Mouse (Mus musculus) embryonic facial prominence, embryonic 11.5 days (tissue): ENCODE measurements around the gene Ccnd3. TPM values are rescaled to one million over a fixed set of nuclear protein-coding genes. Genes with fewer than 3 reads are reported as not detected.

Experiments
- ATAC-seq: fragments of 200-750 bp; cut with Nextera tagmentation; replicated peaks from 2 replicates; pipeline ENCODE4 v1.8.0; 2017; ENCODE audit warnings: low read depth; ENCODE audit not compliant: insufficient number of reproducible peaks, low FRiP score, low TSS enrichment
- DNase-seq: peaks from one replicate; pipeline ENCODE4 v3.0.0-alpha.2; 2015; ENCODE audit warnings: low spot score
- H3K27ac ChIP-seq: fragments of 300-500 bp; sonication (generic); replicated peaks from 2 replicates; pipeline ENCODE4 v1.5.1; 2014; ENCODE audit warnings: mild to moderate bottlenecking, low read depth, low read length, control low read depth
- H3K27me3 ChIP-seq: fragments of 300-500 bp; sonication (generic); 2 replicates; pipeline ENCODE4 v1.6.1; 2014; ENCODE audit warnings: mild to moderate bottlenecking, low read length, moderate library complexity, mixed read lengths; ENCODE audit not compliant: control insufficient read depth, insufficient read depth
- H3K36me3 ChIP-seq: fragments of 300-500 bp; sonication (generic); replicated peaks from 2 replicates; pipeline ENCODE4 v1.6.1; 2014; ENCODE audit warnings: low read depth, mild to moderate bottlenecking, low read length, moderate library complexity, mixed read lengths; ENCODE audit not compliant: control insufficient read depth, insufficient read depth
- H3K4me1 ChIP-seq: fragments of 300-500 bp; sonication (generic); 2 replicates; pipeline ENCODE4 v1.6.1; 2014; ENCODE audit warnings: low read length, mixed read lengths; ENCODE audit not compliant: control insufficient read depth, insufficient read depth
- H3K4me2 ChIP-seq: fragments of 300-500 bp; sonication (generic); 2 replicates; pipeline ENCODE4 v1.6.1; 2014; ENCODE audit warnings: low read depth, mild to moderate bottlenecking, control low read depth, low read length, moderate library complexity
- H3K4me3 ChIP-seq: fragments of 300-500 bp; sonication (generic); 2 replicates; pipeline ENCODE4 v1.5.1; 2014; ENCODE audit warnings: low read depth, low read length, control low read depth
- H3K9ac ChIP-seq: fragments of 300-500 bp; sonication (generic); replicated peaks from 2 replicates; pipeline ENCODE4 v1.6.1; 2014; ENCODE audit warnings: mild to moderate bottlenecking, control low read depth, low read length
- H3K9me3 ChIP-seq: fragments of 300-500 bp; sonication (generic); replicated peaks from 2 replicates; pipeline ENCODE4 v1.6.1; 2016; ENCODE audit warnings: mild to moderate bottlenecking, low read length, inconsistent platforms, mixed read lengths; ENCODE audit not compliant: control insufficient read depth
- WGBS: fragments of 180-500 bp; shearing (Covaris S2); extraction: QIAGEN DNeasy Blood & Tissue Kit; methylation state at CpG from one replicate; pipeline ENCODE4 v1.1.7; 2014; 5-methylcytosine and 5-hydroxymethylcytosine counted together
- polyA plus RNA-seq: library from polyadenylated mRNA; unstranded; fragments of >200 nt; fragmentation: Nextera tagmentation; extraction: Ambion mirVana; gene quantifications from 2 replicates; pipeline ENCODE4 v1.2.1, GENCODE M21; 2014

Ccnd3 gene
- polyA plus RNA-seq, 1 experiment from 2014 or later = 291 TPM

GRCm38 (mm10) chr17:47599511-47600297 is 94.9 kb downstream of the Ccnd3 start:
- 81% methylated on average over 11 of the region's 11 CpGs for WGBS
- Histone ChIP-seq H3K27me3 (no peaks in the 10 kb centered on the region), H3K4me1 (peaks cover 6% of the 10 kb centered on the region; the same call in 1 of the 2 replicates), H3K9me3 (no peaks in the 10 kb centered on the region), H3K4me3 (no peak overlapping the region), H3K4me2 (no peak overlapping the region), H3K27ac (no peak overlapping the region), H3K9ac (no peak overlapping the region), H3K36me3 (peaks cover 11% of the 10 kb centered on the region; the same call in 1 of the 2 replicates)
- DNase-seq (no peak), ATAC-seq (no peak)

DNA sequence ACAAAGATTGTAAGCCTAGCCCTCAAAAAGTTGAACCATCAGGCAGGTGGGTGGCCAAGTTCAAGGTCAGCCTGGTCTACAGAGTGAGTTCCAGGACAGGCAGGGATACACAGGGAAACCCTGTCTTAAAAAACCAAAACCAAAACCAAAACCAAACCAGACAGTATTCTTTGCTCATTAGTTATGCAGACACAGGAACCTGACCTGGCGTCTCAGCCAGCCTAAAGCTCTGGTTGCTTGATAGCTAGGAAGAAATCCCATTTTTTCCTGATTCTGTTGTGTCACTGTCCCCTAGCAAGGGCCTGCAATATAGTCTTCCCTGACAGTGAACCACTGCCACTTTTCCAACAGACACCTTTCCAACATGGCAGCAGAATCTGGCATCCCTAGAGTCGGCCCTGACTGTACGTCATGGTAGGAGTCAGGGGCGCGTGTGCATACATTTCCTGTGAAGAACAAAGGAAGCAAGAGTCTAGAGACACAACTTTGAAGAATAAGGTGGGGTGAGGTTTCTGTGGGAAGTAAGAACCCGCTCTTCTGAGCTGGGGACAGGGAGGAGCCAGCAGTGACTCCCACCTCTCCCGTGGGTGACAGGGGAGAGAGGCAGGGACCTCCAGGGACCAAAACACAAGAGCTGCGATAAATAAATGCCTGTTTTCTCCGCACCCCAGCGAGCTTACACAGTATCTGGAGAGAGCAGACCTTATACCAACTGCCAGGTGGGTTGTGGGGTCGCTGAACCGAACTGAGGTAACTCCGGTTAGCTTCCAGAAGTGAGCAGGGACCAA is 95.9 kb downstream of the Ccnd3 start:
- no peaks in the 10 kb centered on the region for H3K27me3 ChIP-seq
- H3K36me3 ChIP-seq = peaks cover 11% of the 10 kb centered on the region; the same call in 1 of the 2 replicates
- DNase-seq = no peak
- H3K4me2 ChIP-seq = no peak overlapping the region
- no peaks in the 10 kb centered on the region for H3K9me3 ChIP-seq
- no peak for ATAC-seq
- H3K27ac ChIP-seq = no peak overlapping the region
- peaks cover 6% of the 10 kb centered on the region; the same call in 1 of the 2 replicates for H3K4me1 ChIP-seq
- 89% methylated on average over 13 of the region's 13 CpGs for WGBS
- no peak overlapping the region for H3K4me3 ChIP-seq
- no peak overlapping the region for H3K9ac ChIP-seq

- peaks cover 6% of the 10 kb centered on the region; the same call in 1 of the 2 replicates for H3K4me1 ChIP-seq
- H3K4me2 ChIP-seq = no peak overlapping the region
- no peaks in the 10 kb centered on the region for H3K27me3 ChIP-seq
- peaks cover 13% of the 10 kb centered on the region; the same call in 1 of the 2 replicates for H3K36me3 ChIP-seq
- 93% methylated on average over 10 of the region's 10 CpGs for WGBS
- no peak overlapping the region for H3K4me3 ChIP-seq
- no peak overlapping the region for H3K9ac ChIP-seq
- no peak overlapping the region for H3K27ac ChIP-seq
- no peak for ATAC-seq
- DNase-seq = no peak
- no peaks in the 10 kb centered on the region for H3K9me3 ChIP-seq
Observed at GRCm38 (mm10) chr17:47601389-47601755, 96.5 kb downstream of the Ccnd3 start.

DNA sequence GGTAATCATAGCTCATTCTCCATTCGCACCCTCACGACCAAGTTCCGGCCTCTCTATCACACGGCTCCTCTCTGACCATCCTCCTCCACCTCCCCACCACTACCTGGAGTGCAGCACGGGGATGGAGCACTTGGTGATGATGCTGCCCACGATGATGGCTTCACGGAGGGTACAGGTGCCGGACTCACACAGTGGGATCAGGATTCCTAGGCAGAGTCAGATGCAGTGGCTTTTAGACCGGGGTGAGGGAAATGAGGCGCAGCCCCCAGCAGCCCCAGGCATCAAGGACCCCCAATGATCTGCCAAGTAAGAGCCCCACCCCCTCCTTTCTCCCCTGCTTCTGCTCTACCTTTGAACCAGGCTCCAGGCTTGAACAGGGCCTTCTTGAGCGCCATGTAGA is 97.4 kb downstream of the Ccnd3 start:
- ATAC-seq = no peak
- Histone ChIP-seq H3K4me1 (peaks cover 3% of the 10 kb centered on the region; the same call in 1 of the 2 replicates), H3K27me3 (no peaks in the 10 kb centered on the region), H3K36me3 (peaks cover 13% of the 10 kb centered on the region; the same call in 1 of the 2 replicates), H3K9me3 (no peaks in the 10 kb centered on the region), H3K4me2 (no peak overlapping the region), H3K27ac (no peak overlapping the region), H3K4me3 (no peak overlapping the region), H3K9ac (no peak overlapping the region)
- WGBS = 90% methylated on average over 11 of the region's 11 CpGs
- no peak for DNase-seq

DNA sequence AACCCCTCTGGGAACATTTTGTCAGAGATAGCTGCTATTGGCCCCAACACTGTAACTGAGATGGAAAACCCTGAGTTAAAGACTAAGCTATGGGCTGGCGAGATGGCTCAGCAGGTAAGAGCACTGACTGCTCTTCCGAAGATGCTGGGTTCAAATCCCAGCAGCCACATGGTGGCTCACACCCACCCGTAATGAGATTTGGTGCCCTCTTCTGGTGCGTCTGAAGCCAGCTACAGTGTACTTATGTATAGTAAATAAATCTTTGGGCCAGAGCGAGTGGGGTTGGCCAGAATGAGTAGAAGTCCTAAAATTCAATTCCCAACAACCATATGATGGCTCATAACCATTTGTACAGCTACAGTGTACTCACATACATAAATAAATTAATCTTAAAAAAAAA is 101.4 kb downstream of the Ccnd3 start:
- Histone ChIP-seq H3K27me3 (no peaks in the 10 kb centered on the region), H3K4me1 (no peaks in the 10 kb centered on the region), H3K9ac (no peak overlapping the region), H3K36me3 (peaks cover 8% of the 10 kb centered on the region; the same call in 1 of the 2 replicates), H3K4me2 (no peak overlapping the region), H3K27ac (no peak overlapping the region), H3K4me3 (no peak overlapping the region), H3K9me3 (no peaks in the 10 kb centered on the region)
- WGBS = 82% methylated on average over 5 of the region's 5 CpGs
- ATAC-seq = no peak
- DNase-seq = peak; percentile 18

DNA sequence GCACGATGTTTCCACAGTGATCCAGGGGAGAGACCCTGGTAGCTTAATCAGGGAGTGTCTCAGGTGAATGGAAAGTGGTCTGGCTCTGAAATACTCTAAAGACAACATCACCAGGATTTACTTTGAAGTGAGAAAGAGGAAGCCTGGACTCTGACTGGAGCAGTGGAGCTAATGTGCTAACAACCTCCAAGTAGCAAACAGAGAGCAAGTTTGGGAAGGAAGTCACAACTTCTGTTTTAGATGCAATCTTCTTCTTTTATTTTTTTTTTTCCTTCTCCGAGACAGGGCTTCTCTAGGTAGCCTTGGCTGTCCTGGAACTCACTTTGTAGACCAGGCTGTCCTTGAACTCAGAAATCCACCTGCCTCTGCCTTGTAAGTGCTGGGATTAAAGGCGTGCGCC is 104.3 kb downstream of the Ccnd3 start:
- Histone ChIP-seq H3K4me3 (no peak overlapping the region), H3K36me3 (peaks cover 4% of the 10 kb centered on the region; the same call in 1 of the 2 replicates), H3K4me1 (no peaks in the 10 kb centered on the region), H3K9me3 (no peaks in the 10 kb centered on the region), H3K27ac (no peak overlapping the region), H3K27me3 (no peaks in the 10 kb centered on the region), H3K9ac (no peak overlapping the region), H3K4me2 (no peak overlapping the region)
- no peak for ATAC-seq
- 98% methylated on average over 4 of the region's 4 CpGs for WGBS
- DNase-seq = no peak

- no peaks in the 10 kb centered on the region for H3K4me1 ChIP-seq
- peak within 1 kb of the TSS; percentile 42; the same call in 1 of the 2 replicates for H3K27ac ChIP-seq
- H3K36me3 ChIP-seq = peaks cover 2% of the 10 kb centered on the region
- H3K9ac ChIP-seq = peak within 1 kb of the TSS; percentile 76
- no peaks in the 10 kb centered on the region for H3K9me3 ChIP-seq
- H3K4me3 ChIP-seq = peak within 1 kb of the TSS; percentile 78
- peak; percentile 97 for DNase-seq
- peak within 1 kb of the TSS; percentile 72 for H3K4me2 ChIP-seq
- WGBS = under 1% methylated on average over 59 of the region's 59 CpGs
- ATAC-seq = peak; percentile 91
- H3K27me3 ChIP-seq = no peaks in the 10 kb centered on the region
Observed at GRCm38 (mm10) chr17:47610849-47611660, 106.2 kb downstream of the Ccnd3 start, which contains the start of the genes Bysl, Med20 and Gm20517. Gene Bysl, minus strand, starts transcription at chr17:47611492. Gene Med20, plus strand, starts transcription at chr17:47611582. Gene Gm20517, plus strand, starts transcription at chr17:47611589.
